In genomic region chr7:114088918-114089317, GRCm38 (mm10) we compare ENCODE assay signal across 14 mouse cellular contexts.
"Had no signal": no experiment of that assay in that cellular context is flagged by ENCODE, and none has a peak within 500 bp of the region (broad histone marks: within the 10 kb centered on the region; RNA-seq: fewer than 3 reads in every experiment).

No protein-coding gene starts in this region.

- H3K36me3 ChIP-seq: limb, embryonic 13.5 days; midbrain, embryonic 12.5 days; neural tube, embryonic 13.5 days had no signal

- H3K27ac ChIP-seq: limb, embryonic 13.5 days; liver, embryonic 14.5 days; midbrain, embryonic 12.5 days; neural tube, embryonic 13.5 days had no signal

- H3K9me3 ChIP-seq: limb, embryonic 13.5 days; midbrain, embryonic 12.5 days; neural tube, embryonic 13.5 days had no signal

- ATAC-seq: midbrain, embryonic 16.5 days had no signal

- DNase-seq: kidney, adult 18-20 months; kidney, postnatal 10 days; kidney, postnatal 4 days; left cerebral cortex, postnatal 4 days; lung, adult 18-20 months; right cerebral cortex, postnatal 14 days; thymus, adult 18-20 months; thymus, postnatal 14 days had no signal

- H3K4me3 ChIP-seq: layer of hippocampus, adult 2 months; limb, embryonic 13.5 days; midbrain, embryonic 12.5 days; neural tube, embryonic 13.5 days had no signal

- H3K27me3 ChIP-seq: limb, embryonic 13.5 days; midbrain, embryonic 12.5 days; neural tube, embryonic 13.5 days had no signal

- H3K9ac ChIP-seq: limb, embryonic 13.5 days; liver, embryonic 14.5 days; midbrain, embryonic 12.5 days; neural tube, embryonic 13.5 days had no signal

- H3K4me2 ChIP-seq: limb, embryonic 13.5 days; midbrain, embryonic 12.5 days had no signal
